Mouse (Mus musculus) adipocyte (in vitro differentiated cells): ENCODE measurements around the gene Cnnm3.
"Not testable (repeated sequence)": the region's sequence is repeated elsewhere in the genome, so short reads cannot be mapped to it uniquely, and the experiment has no call there.

ENCODE experiments used
- DNase-seq: peaks from one replicate; pipeline ENCODE4 v3.0.0-alpha.2; 2016; ENCODE audit warnings: low spot score

Gene Cnnm3

DNA sequence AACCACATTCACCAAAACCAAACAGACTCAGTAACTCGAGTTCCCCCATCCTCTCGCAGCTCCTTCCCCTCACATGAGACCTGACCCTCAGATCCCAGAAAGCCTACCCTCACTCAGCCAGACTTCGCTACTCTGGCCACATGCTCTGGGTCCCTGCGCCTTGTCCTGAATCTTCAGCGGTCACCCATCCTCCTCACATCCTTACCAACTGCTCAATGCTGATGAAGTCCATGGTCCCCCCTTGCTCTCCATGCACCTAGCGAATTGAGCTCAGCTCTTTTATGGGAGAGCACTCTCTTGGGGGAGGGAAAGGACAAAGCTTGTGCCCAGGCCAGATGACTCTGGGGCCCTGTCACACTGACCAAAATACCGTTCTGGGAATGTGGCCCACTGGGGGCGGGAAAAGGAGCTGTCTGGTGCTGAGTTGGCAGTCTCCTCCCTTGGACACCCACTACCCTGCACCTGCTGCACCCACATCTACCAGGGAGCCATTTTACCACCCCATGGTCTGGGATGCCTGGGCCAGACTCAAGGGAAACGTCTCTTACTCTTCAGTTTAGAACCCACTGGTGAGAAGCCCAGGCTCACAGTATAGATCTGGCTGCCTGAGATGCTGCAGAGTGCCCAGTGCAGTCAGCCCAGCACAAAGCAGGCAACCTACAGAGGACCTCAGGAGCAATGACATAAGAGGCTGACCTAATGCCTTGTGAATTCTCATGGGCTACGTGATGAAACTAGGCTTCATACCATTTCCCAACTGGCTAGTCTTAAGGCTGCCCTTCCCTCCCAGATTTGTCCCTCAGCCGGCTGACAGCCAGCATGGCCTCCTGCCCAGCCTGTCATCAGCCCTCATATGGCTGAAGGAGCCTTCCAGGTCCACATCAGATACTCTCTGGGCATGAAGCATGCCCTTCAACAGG, 24.1 kb downstream of the Cnnm3 start:
- DNase-seq, result peak; percentile 91

DNA sequence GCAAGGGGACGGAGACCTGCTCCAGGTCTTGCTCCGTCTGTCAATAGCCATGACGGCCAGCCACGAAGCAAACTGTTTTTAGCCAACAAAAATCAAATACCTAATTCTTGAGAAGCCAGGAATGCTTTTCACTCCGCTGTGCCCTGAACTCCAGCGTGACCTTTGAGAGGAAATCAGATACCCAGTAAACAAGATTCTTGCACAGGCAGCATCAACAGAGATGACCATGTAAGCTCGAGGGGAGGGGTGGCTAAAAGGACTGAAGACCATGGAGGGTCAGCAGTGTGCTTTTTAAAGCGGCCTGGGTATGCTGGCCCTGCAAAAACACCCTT, 24.7 kb downstream of the Cnnm3 start:
- DNase-seq, result no peak

DNA sequence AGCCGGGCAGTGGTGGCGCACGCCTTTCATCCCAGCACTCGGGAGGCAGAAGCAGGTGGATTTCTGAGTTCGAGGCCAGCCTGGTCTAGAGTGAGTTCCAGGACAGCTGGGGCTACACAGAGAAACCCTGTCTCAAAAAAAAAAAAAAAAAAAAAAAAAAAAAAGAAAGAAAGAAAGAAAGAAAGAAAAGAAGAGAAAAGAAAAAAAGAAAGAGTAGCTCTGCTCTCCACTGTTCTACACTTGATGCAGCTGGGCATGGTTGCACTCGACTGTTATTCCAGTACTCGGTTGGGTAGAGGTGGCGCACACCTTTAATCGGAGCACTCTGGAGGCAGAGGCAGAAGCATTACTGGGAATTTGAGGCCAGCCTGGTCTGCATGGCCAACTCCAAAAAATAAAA, 25.1 kb downstream of the Cnnm3 start, which contains the start of gene Ankrd23:
Gene Ankrd23 (minus strand): TSS at position 101 of the 400 bp plus-strand sequence.
- not testable (repeated sequence) for DNase-seq

DNA sequence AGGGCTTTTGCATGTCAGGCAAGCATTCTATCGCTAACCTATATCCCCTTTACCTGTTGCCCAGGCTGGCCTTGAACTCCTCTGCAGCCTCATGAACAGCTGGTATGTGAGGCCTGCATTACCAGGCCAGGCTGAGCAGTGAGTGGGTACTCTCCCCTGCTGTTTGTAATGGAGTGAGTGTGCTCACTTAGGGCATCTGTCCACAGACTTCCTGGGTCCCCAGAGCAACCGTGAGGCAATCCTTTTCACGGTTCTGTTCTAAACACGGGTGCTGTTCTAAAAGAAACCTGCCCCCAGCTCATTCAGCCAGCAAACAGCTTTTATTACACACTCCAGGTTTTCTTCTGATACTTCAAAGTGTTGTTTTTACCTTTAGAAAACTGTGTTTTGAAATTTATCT, 27.1 kb downstream of the Cnnm3 start:
- no peak for DNase-seq

GRCm38 (mm10) chr1:36539186-36539585, 27.5 kb downstream of the Cnnm3 start, which contains the start of gene Gm42417:
Gene Gm42417 (minus strand): TSS chr1:36539429.
- DNase-seq, result no peak

DNA sequence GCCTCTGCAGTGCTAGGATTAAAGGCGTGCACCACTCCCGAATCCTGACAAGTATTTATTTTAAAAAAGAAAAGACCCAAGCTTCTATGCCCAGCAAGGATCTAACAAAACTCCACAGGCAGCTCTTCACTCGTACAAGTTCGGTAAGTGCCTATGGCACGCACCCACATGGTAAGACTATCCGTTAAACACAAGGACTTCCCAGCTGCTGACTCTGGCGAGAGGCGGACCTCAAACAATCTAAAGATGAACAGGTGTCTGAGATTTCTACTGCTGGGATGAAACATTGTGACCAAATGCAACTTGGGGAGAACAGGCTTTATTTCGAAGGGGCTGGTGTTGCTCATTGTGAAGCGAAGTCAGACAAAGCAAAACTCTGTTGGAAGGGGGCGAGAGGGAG, 28.5 kb downstream of the Cnnm3 start:
- no peak for DNase-seq

GRCm38 (mm10) chr1:36540807-36541206, 29.1 kb downstream of the Cnnm3 start:
- DNase-seq, result no peak

DNA sequence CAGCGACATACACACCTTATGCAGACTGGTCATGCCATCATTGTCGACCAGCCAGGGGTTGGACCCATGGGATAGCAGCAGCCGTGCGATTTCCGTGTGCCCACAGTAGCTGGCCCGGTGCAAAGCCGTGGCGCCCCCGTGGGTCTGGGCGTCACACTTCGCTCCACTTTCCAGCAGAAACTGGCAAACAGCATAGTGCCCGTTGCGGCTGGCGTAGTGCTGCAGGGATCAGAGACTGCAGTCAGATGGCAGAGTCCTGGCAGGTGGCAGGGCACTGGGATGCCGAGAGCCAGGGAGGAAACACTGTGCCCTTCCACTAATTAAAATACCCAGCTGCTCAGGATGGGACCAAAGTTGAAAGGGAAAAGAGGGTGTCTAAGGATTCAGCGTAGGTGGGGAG, 30.2 kb downstream of the Cnnm3 start:
- DNase-seq, result no peak

GRCm38 (mm10) chr1:36542925-36543324, 31.3 kb downstream of the Cnnm3 start:
- no peak for DNase-seq

DNA sequence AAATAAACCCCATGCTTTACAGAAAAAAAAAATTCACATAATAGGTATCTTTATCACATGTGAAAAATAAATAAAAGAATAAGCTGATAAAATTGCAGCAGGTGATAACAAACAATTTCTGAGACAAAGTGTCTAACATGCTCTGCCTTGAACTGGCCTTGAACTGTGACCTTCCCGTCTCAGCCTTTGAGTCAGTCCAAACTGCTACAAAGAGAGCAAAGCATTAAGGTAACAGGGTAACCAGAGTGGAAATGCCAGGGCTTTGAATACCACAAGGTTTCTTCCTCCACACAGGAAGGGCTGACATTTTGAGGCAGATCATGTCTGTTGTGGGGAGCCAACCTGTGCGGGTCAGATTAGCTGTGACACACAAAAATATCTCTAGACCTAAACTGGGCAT, 33.7 kb downstream of the Cnnm3 start:
- no peak for DNase-seq

GRCm38 (mm10) chr1:36545845-36546600, 34.4 kb downstream of the Cnnm3 start:
- DNase-seq, result no peak

DNA sequence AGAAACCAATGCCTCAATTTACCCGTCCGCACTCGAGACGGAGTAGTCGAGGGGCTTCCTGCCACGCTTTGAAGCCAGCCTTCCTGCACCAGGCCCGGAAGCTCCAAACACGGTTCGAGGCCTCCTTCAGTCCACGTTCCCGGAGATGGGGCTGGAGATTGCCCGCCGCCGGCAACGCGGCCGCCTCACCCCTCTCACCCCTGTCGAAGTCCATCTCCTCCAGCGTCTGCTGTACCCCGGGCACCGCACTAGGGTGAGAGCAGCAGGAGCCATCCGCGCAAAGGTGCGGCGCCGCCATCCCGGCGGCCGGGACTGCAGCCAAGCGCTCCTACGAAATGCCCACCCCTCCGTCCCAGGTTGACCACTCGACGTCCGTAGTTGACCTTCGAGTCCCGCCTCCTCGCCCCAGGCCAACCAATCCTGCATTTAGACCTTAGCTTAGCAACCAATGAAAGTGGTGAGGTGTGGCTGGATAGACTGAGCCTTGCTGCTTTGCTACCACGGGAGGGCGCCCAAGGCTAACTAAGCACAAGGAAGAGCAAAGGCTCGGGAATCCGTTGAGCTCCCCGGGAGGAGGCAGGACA, 35.3 kb downstream of the Cnnm3 start, which contains the start of gene Ankrd39:
Gene Ankrd39 (minus strand): TSS at position 558 of the 584 bp plus-strand sequence.
- DNase-seq, result peak; percentile 99

DNA sequence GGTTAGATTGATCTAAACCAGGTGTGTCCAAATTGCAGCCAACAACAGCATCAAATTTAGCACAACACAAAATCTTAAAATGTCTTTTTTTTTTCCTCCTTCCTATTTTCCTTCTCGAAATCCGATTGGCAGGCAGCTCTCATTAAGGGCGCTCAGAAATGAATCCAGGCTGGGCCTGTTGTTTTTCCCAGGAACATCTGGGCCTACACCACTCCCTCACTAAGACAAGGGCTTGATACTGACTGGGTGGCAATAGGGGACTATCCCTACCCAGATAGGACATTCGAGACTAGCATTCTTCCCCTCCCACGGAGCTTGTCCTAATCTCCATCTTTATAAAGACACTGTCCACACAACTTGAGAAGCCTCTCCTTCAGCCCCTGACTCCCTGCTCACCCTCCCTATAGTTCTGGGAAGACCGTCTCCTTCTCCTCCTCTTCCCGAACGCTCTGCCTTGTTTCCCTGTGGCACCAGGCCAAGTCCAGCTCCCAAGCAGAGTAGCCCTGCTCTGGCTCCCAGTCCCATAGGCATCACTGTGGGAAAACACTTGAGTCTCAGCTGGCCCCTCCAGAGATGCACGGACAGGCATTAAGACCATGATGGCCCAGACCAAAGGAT, 36.4 kb downstream of the Cnnm3 start:
- DNase-seq, result peak; percentile 33

DNA sequence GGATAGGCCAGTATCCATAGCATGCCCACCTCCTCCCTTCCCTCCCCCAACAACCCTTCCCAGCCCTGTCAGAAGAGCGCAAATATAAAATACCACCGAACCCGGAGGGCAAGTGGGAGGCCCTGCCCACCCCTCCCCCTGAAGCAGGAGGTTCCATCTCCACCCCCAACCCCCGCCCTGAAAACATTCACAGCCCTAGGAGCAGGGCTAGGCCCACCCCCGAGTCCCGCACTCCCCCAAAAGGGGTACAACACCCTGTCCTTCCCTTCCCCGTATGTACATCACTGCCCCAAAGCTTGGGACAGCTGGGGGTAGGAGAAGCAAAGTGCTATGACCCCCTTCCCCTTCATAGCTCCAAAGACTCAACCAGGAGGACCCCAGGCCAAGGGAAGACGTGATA, 37.1 kb downstream of the Cnnm3 start:
- DNase-seq, result no peak

DNA sequence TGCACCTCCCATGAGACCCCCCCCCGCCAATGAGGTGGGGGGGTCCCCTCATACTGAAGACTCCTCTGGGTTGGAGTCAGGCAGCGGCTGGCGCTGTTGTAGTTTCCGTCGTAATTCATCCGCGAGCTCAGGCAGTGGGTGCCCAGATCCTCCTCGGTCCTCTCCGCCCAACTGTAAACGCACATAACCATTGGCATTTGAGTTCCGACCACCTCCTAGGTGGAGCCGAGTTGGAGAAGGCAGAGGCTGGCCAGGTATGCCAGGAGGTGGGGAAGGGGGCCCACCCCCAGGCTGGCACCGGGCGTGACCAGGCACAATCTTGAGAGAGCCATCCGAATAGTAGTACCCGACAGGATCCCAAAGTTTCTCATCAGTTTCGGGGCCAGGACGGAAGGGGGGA, 37.8 kb downstream of the Cnnm3 start:
- DNase-seq, result no peak

DNA sequence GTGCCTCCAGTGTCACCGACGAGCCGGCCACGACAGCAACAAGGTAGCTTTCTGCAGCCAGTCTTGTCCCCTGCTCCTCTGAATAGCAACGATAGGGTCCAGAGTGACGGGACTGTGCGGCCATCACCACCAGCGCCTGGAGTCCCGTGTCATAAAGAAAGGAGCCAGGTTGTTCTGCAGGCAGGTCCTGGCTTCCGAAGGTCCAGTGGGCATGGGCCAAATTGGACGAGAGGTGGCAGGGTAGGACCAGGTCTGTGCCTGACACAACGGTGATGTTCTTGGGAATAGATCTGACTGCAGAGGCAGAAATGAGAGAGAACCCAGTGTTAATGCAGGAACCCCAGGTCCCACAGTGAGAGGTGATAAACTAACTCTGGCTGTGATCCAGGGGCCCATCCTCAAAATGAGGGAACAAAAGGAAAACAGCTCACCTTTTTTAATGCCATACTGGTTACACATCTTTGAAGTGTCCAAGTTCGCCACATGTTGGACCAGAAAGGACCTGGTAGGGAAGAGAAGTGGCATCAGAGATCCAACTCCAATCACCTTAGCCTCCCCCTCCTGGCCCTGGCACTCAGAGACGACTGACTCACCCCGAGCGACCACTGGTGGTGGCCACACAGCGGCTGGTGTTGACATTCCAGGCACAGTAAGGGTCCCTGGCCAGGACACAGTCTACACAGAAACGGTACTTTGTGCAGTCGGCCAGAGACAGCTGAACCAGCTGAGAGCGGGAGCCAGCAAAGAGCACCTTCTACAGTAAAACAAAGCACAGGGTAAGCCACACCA, 38.6 kb downstream of the Cnnm3 start:
- no peak for DNase-seq

GRCm38 (mm10) chr1:36551904-36552303, 40.2 kb downstream of the Cnnm3 start:
- no peak for DNase-seq

DNA sequence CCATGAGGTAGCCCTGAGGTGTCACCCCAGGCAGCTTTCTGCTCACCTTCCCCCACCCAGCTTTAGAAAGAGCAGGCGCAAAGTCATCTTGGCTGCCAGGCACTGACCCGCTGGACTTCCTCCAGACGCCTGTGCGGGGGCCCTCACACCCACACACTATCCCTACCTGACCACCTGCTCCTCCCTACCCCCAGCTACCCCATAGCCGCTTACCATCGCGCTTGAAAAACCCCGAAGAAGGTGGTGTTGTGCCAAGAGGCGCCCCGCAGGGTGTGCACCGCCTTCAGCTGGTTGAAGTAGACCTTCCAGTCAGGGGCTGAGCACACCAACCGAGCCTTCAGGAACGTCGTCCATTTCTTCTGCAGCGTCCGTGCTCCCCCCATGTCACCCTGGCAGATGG, 40.8 kb downstream of the Cnnm3 start:
- no peak for DNase-seq

DNA sequence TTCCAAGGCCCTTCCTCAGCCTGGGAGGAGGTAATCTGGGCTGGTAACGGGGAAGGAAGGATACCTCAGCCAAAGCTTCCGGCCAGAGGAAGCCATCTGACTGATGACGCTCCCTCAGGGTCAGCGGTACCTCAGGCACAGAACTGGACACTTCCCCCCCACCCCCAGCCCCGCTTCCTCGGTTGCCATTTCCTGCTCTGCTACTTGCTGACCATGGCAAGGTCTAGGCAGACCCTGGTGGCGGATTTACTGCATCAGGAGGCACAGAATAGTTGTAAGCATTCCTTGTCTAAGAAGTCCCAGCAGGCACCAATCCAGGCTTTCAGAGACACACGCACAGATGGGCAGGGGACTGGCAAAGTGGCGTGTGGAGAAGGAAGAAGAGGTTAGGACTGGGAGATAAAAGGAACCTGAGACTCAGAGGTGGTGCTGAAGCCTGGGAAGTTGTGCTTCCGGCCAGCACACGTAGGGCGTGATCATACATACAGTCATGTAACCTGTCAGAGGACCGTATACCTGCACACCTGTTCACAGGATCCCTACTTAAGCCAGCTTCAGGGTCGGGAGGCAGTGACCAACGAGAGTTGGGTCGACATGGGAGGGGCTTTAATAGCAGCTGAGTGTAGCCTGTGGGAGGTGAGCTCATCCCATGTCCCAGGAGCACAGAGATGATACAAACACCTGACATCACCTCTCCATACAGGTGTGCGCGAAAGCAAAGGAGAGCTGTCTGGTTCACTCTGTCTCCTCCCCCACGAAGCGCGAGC, 43.1 kb downstream of the Cnnm3 start:
- no peak for DNase-seq

DNA sequence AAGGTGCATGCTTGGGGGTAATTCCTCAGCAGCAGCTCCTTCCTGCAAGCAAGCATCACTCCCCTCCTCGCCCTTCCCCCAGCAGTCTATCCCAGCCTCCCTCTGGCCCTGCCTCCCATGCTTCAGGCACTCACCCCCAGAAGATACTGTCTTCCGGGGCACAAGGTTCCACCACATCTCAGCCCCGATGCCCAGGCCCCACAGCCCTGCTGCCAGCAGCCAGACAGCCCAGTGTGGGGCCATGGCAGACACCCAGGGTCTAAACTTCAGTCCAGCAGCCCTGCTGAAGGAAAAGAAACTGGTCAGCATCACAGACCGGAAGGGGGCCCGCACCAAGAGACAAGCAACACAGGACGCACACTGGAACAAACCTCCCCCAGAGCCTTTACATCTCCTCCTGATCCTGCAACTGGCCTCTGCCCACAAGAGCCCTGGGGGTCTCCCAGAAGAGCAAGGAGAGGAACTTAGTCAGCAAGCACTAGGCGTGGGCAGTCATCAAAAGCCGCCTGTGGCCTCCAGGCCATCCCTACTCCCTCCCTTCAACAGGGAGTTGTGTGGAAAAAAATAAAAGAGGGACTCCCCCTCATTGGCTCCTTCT, 44.2 kb downstream of the Cnnm3 start:
- DNase-seq, result peak; percentile 27
